Mouse (Mus musculus) layer of hippocampus, adult 8-10 months (tissue): ENCODE measurements around the gene Fam81b. TPM values are rescaled to one million over a fixed set of nuclear protein-coding genes. Genes with fewer than 3 reads are reported as not detected.
A peak's percentile ranks its signal among the peaks of the same experiment; 100 is the strongest.

Experiments
- DNase-seq, 2 experiments: peaks; one replicate each; pipeline ENCODE4 v3.0.0; 2022; ENCODE audit warnings: low spot score in 2 of 2
- microRNA-seq, 2 experiments: library from miRNA; unstranded; fragments of <30 nt; microRNA quantifications; one replicate each; pipeline ENCODE4 v1.2.0; 2022
- total RNA-seq, 4 experiments: library from RNA; stranded (reverse); gene quantifications; 2 replicates each; pipeline ENCODE4 v1.2.4; 2022

Gene Fam81b
- total RNA-seq, 4 experiments from 2014 or later: not detected

- no peak for DNase-seq
Measured at GRCm38 (mm10) chr13:76194937-76195336, 109.9 kb downstream of the Fam81b start.

- no peak for DNase-seq
Measured at GRCm38 (mm10) chr13:76190273-76190672, 114.6 kb downstream of the Fam81b start.

- DNase-seq: peak; percentile 74 to 76
Measured at GRCm38 (mm10) chr13:76189190-76189589, 115.7 kb downstream of the Fam81b start.

- no peak for DNase-seq
Measured at GRCm38 (mm10) chr13:76187651-76188050, 117.2 kb downstream of the Fam81b start.

- DNase-seq: peak in 1 of 2 experiments; percentile 26
Measured at GRCm38 (mm10) chr13:76178700-76179099, 126.2 kb downstream of the Fam81b start.

GRCm38 (mm10) chr13:76174297-76174696, 130.6 kb downstream of the Fam81b start:
- DNase-seq: no peak

GRCm38 (mm10) chr13:76160587-76160986, 144.3 kb downstream of the Fam81b start:
- DNase-seq: no peak

- DNase-seq: no peak
Measured at GRCm38 (mm10) chr13:76157508-76157907, 147.4 kb downstream of the Fam81b start.

GRCm38 (mm10) chr13:76157099-76157498, 147.8 kb downstream of the Fam81b start:
- no peak for DNase-seq

Small RNAs within 50 kb of the gene (microRNA-seq; reads per million reads assigned to microRNA genes)
- gene Gm24025: 0 reads per million in 2 experiments

Other genes with a start within 250 kb of the Fam81b start
- 1 to 10 TPM; 2.2 to 2.9 (median 2.6) TPM for gene Gpr150, start 248.1 kb downstream of the Fam81b start, total RNA-seq
- gene Arsk, start 206.4 kb downstream of the Fam81b start, total RNA-seq: 10 to 100 TPM in 3 of 4 experiments, 1 to 10 TPM in 1; 7.7 to 11.5 (median 10.8) TPM
- 10 to 100 TPM; 17.4 to 26.8 (median 21.7) TPM for gene Ttc37, start 206.3 kb downstream of the Fam81b start, total RNA-seq
- 10 to 100 TPM; 48.9 to 59.6 (median 55.3) TPM for gene Mctp1, start 79.5 kb upstream of the Fam81b start, total RNA-seq